Mouse (Mus musculus): ENCODE measurements around the gene Tpgs1.

DNA sequence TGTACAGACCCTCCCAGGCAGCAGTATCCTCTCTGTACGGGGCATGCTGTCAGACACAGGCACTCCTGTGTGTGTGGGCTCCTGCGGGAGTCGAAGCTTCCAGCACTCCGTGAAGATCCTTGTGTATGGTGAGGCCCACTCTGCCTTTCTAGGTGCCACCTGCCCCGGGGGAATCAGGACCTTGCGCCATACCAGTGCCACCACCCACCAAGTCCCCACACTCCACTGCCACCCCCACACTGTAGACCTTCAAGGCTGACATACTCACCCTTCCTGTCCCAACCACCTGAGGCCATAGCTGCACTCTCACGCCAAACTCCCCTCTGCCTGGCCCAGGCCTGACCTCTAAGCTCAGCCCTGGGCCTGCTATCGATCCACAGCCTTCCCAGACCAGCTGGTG lies 4.1 kb upstream of the Tpgs1 start:
- TF ChIP-seq CTCF (conservative IDR thresholded peaks at IDR 0.05 in 1 of 2, IDR thresholded peaks at IDR 0.05 in 1 of 2; ENCODE audit: low read depth in 2 of 2, low read length in 2 of 2) (no peak), GABPA (IDR thresholded peaks at IDR 0.05; ENCODE audit: insufficient replicate concordance, low read depth, low read length) (no peak), ZMIZ1 (IDR thresholded peaks at IDR 0.05; ENCODE audit: low read depth, low read length) (no peak), POLR2A (IDR thresholded peaks at IDR 0.05; ENCODE audit: low read depth, low read length) (no peak), NELFE (IDR thresholded peaks at IDR 0.05; ENCODE audit: low read depth, low read length) (no peak), CHD1 (IDR thresholded peaks at IDR 0.05; ENCODE audit: low read depth, low read length) (no peak), TBP (conservative IDR thresholded peaks at IDR 0.05; ENCODE audit: low read depth, low read length) (no peak), EP300 (IDR thresholded peaks at IDR 0.05; ENCODE audit: low read length) (no peak), JUND (conservative IDR thresholded peaks at IDR 0.05; ENCODE audit: low read depth, low read length) (no peak), USF2 (conservative IDR thresholded peaks at IDR 0.05; ENCODE audit: low read depth, low read length) (no peak), ZC3H11A (IDR thresholded peaks at IDR 0.05; ENCODE audit: low read depth, low read length) (no peak), ETS1 (conservative IDR thresholded peaks at IDR 0.05; ENCODE audit: low read depth, low read length) (no peak), HCFC1 (IDR thresholded peaks at IDR 0.05; ENCODE audit: low read depth, low read length) (no peak), E2F4 (IDR thresholded peaks at IDR 0.05; ENCODE audit: insufficient replicate concordance, low read depth, low read length) (no peak)
